Mouse (Mus musculus) small intestine, adult 2 months (tissue): ENCODE measurements at regions not wholly inside any gene's neighbourhood (a gene's known extent, or its start where the extent isn't known, plus 50 kb on each side); places are given as distances from the start of the nearest gene placed in this dataset.

Experiments used
- CTCF ChIP-seq: fragments of 200-500 bp; IDR thresholded peaks from 2 replicates; pipeline ENCODE4 v1.5.1; 2012; ENCODE audit warnings: low read depth, mild to moderate bottlenecking, control low read depth, inconsistent platforms, low read length, moderate library complexity, mixed read lengths; ENCODE audit not compliant: insufficient replicate concordance, insufficient read length; ENCODE audit errors: extremely low read depth
- POLR2A ChIP-seq: fragments of 200-500 bp; IDR thresholded peaks from 2 replicates; pipeline ENCODE4 v1.6.1; 2012; ENCODE audit warnings: low read depth, mild to moderate bottlenecking, control low read depth, inconsistent platforms, low read length, moderate library complexity

DNA sequence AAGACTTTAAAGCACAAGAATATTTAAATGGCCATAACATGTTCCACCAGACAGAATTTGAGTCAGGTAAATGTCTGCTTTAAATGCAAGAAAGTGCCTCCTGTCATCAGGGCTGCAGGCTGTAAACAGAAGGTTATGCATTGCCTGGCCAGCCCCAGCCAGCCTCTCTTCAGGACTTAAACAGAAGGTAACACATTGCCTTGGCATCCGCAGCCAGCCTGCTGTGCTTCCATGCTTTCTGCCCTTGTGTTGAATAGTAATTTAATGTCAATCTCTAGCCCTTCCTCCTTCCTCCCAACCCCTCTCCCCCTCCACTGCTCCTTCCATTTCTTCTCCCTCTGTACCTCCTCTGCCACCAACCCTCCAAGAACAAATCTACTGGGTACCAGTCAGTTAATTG lies 362.4 kb upstream of the Prickle1 start:
- TF ChIP-seq POLR2A (no peak), CTCF (no peak)
